Mouse (Mus musculus): ENCODE results near the gene Slc2a4. TPM values are rescaled to one million over a fixed set of nuclear protein-coding genes. Genes with fewer than 3 reads are reported as not detected.

The Slc2a4 gene
- polyA plus RNA-seq, 1 experiment from 2014 or later = 22.1 TPM

- H3K4me1 ChIP-seq = peaks cover 37% of the 10 kb centered on the region
- H3K27me3 ChIP-seq = peaks cover 12% of the 10 kb centered on the region
- H3K36me3 ChIP-seq = peaks cover 18% of the 10 kb centered on the region
- H3K9ac ChIP-seq = peak overlapping the region; percentile 62
- H3K4me2 ChIP-seq = peak overlapping the region; percentile 69
- H3K4me3 ChIP-seq (replicated peaks) = peak overlapping the region; percentile 63
- under 1% methylated on average over 14 of the region's 14 CpGs for WGBS
- ATAC-seq (replicated peaks; ENCODE audit: low FRiP score) = peak; percentile 53
- peak overlapping the region; percentile 94 for H3K27ac ChIP-seq
- no peaks in the 10 kb centered on the region for H3K9me3 ChIP-seq (replicated peaks)
Observed at GRCm38 (mm10) chr11:69948763-69949150, 769 bp upstream of the Slc2a4 start.

- ATAC-seq (replicated peaks; ENCODE audit: low FRiP score) = peak; percentile 54
- Histone ChIP-seq H3K9ac (peak overlapping the region; percentile 62), H3K9me3 (replicated peaks) (no peaks in the 10 kb centered on the region), H3K4me1 (peaks cover 37% of the 10 kb centered on the region), H3K36me3 (peaks cover 28% of the 10 kb centered on the region), H3K27ac (peak overlapping the region; percentile 94), H3K27me3 (peaks cover 9% of the 10 kb centered on the region), H3K4me3 (replicated peaks) (peak overlapping the region; percentile 63), H3K4me2 (peak overlapping the region; percentile 69)
- 2% methylated on average over 29 of the region's 29 CpGs for WGBS
Observed at GRCm38 (mm10) chr11:69947337-69948065, 487 bp downstream of the Slc2a4 start.

GRCm38 (mm10) chr11:69945997-69946891 lies 1.7 kb downstream of the Slc2a4 start:
- H3K27me3 ChIP-seq = peaks cover 3% of the 10 kb centered on the region; the same call in 1 of the 2 replicates
- WGBS = 90% methylated on average over 18 of the region's 18 CpGs
- peak overlapping the region; percentile 69 for H3K4me2 ChIP-seq
- H3K4me1 ChIP-seq = peaks cover 37% of the 10 kb centered on the region
- no peaks in the 10 kb centered on the region for H3K9me3 ChIP-seq (replicated peaks)
- peaks cover 31% of the 10 kb centered on the region for H3K36me3 ChIP-seq
- peak overlapping the region; percentile 63 for H3K4me3 ChIP-seq (replicated peaks)
- H3K27ac ChIP-seq = peak overlapping the region; percentile 94
- ATAC-seq (replicated peaks; ENCODE audit: low FRiP score) = no peak
- peak overlapping the region; percentile 62; the same call in 1 of the 2 replicates for H3K9ac ChIP-seq

GRCm38 (mm10) chr11:69945216-69945615 lies 2.8 kb downstream of the Slc2a4 start:
- Histone ChIP-seq H3K9ac (no peak overlapping the region), H3K4me3 (replicated peaks) (no peak overlapping the region), H3K27me3 (no peaks in the 10 kb centered on the region), H3K27ac (no peak overlapping the region), H3K4me2 (no peak overlapping the region), H3K4me1 (peaks cover 37% of the 10 kb centered on the region), H3K9me3 (replicated peaks) (no peaks in the 10 kb centered on the region), H3K36me3 (peaks cover 33% of the 10 kb centered on the region)
- WGBS = 66% methylated on average over 13 of the region's 13 CpGs
- no peak for ATAC-seq (replicated peaks; ENCODE audit: low FRiP score)

DNA sequence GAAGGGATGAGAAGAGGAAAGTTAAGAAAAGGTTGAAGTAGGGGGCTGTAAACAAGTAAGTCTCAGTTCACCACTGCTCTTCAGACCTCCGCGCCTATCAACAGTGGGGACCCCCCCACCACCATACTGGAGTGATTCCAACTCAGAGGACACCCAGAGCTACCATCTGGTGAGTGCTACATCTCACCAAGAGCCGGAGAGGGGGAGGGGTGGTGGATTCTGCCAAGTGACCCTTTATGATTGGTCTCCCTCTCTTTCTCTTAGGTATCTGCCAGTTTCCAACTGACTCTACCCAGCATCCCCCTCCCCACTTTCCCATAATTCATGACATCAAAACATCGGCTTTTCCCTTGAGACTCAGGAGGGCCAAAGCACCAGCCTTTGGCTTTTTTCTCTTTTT lies 7.0 kb downstream of the Slc2a4 start:
- no peak overlapping the region for H3K9ac ChIP-seq
- H3K4me2 ChIP-seq = no peak overlapping the region
- peaks cover 26% of the 10 kb centered on the region for H3K27me3 ChIP-seq
- peaks cover 40% of the 10 kb centered on the region for H3K4me1 ChIP-seq
- H3K27ac ChIP-seq = no peak overlapping the region
- no peak overlapping the region for H3K4me3 ChIP-seq (replicated peaks)
- no peak for ATAC-seq (replicated peaks; ENCODE audit: low FRiP score)
- H3K9me3 ChIP-seq (replicated peaks) = no peaks in the 10 kb centered on the region
- WGBS = 72% methylated on average over 4 of the region's 4 CpGs
- H3K36me3 ChIP-seq = peaks cover 35% of the 10 kb centered on the region

DNA sequence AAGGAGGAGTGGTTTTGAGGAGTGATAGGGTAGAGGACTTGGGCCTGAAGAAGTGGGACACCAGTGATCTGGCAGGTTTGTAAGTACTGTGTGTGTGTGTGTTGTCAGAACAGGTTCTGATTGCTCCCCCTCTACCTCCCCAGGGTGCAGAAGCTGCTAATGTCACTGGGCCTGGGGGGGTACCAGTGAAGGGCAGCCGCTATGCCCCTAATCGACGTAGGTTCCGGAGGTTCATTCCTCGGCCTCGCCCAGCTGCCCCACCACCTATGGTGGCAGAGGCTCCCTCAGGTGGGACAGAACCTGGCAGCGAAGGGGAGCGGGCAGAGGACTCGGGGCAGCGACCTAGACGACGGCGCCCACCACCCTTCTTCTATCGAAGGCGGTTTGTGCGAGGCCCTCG lies 8.3 kb downstream of the Slc2a4 start:
- Histone ChIP-seq H3K27ac (no peak overlapping the region), H3K4me3 (replicated peaks) (no peak overlapping the region), H3K9ac (no peak overlapping the region), H3K4me1 (peaks cover 45% of the 10 kb centered on the region), H3K36me3 (peaks cover 27% of the 10 kb centered on the region), H3K27me3 (peaks cover 33% of the 10 kb centered on the region), H3K4me2 (no peak overlapping the region), H3K9me3 (replicated peaks) (no peaks in the 10 kb centered on the region)
- 94% methylated on average over 17 of the region's 17 CpGs for WGBS
- no peak for ATAC-seq (replicated peaks; ENCODE audit: low FRiP score)

DNA sequence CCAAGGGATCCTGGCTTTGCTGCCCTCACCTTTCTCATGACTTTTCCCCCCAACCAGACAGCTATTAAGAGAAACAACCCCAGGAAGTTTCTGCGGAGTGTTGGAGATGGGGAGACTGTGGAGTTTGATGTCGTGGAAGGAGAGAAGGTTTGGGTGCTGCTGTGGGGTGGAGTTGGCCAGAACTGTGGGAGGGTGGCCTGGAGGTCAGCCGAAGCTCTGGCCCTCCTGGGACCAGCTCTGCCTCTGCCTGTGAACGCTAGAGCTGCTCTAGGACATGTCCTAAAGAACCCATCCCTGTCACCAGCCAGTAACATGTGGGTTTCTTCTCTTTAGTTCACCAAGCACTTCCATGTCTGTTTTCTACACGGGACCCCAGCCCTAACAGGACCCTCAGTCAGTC lies 8.8 kb downstream of the Slc2a4 start:
- ATAC-seq (replicated peaks; ENCODE audit: low FRiP score) = no peak
- no peak overlapping the region for H3K4me3 ChIP-seq (replicated peaks)
- H3K9ac ChIP-seq = no peak overlapping the region
- 54% methylated on average over 5 of the region's 5 CpGs for WGBS
- H3K36me3 ChIP-seq = peaks cover 22% of the 10 kb centered on the region
- no peak overlapping the region for H3K4me2 ChIP-seq
- peaks cover 34% of the 10 kb centered on the region for H3K27me3 ChIP-seq
- peaks cover 51% of the 10 kb centered on the region for H3K4me1 ChIP-seq
- H3K9me3 ChIP-seq (replicated peaks) = no peaks in the 10 kb centered on the region
- H3K27ac ChIP-seq = no peak overlapping the region

DNA sequence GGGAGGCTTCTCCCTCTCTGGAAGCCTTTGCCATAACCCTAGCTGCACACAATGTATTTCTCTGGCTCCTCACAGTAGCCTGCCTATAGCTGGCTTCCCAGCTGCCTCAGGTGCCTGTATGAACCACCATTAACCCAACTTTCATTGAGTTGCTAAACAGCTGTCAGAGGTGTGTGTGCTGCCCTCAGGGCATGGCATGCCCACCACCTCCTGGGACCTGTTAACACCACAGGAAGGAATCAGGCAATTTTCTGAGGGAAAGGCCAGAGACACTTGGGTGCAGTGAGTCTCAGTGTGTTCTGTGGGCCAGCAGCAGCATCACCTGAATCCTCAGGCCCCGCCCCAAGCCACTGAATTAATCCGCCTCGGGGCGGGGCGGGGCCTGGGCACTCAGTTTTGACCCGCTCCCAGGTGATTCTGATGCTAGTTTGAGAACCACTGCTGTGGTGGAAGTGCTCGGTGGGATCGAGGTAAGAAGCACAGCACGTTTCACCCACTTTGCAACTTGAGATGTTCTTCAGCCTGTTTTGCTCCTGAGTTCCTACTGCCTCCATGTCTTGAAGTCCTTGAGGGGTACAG lies 9.5 kb downstream of the Slc2a4 start:
- 32% methylated on average over 9 of the region's 9 CpGs for WGBS
- Histone ChIP-seq H3K9ac (no peak overlapping the region), H3K27me3 (peaks cover 34% of the 10 kb centered on the region), H3K4me2 (no peak overlapping the region), H3K4me3 (replicated peaks) (no peak overlapping the region), H3K9me3 (replicated peaks) (no peaks in the 10 kb centered on the region), H3K36me3 (peaks cover 16% of the 10 kb centered on the region), H3K4me1 (peaks cover 54% of the 10 kb centered on the region), H3K27ac (0 out of 2 replicates have a peak overlapping the region, but pooled peaks have one; percentile 37)
- no peak for ATAC-seq (replicated peaks; ENCODE audit: low FRiP score)

DNA sequence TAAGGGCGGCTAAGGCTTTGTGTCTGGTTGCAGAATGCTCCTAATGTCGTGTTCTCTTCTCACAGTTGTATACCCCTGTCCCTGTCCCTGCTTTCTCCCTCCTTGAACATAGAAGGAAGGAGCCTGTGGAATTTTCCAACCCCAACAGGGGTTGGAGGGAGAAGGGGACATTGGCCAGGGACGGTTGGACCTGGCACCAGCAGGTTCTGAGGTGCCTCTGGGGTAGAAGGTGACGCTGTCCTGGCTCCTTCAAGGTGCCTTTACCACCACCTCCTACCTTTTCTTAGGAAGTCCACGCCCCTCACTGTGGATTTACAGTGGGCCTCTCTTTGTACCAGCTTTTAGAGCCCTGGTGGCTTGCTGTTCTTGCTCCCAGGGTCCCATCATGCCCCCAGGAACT lies 10.2 kb downstream of the Slc2a4 start:
- H3K4me1 ChIP-seq = peaks cover 54% of the 10 kb centered on the region
- WGBS = 72% methylated on average over 5 of the region's 5 CpGs
- H3K4me3 ChIP-seq (replicated peaks) = no peak overlapping the region
- H3K27me3 ChIP-seq = peaks cover 34% of the 10 kb centered on the region
- no peak overlapping the region for H3K9ac ChIP-seq
- H3K4me2 ChIP-seq = 0 out of 2 replicates have a peak overlapping the region, but pooled peaks have one; percentile 100
- H3K9me3 ChIP-seq (replicated peaks) = no peaks in the 10 kb centered on the region
- ATAC-seq (replicated peaks; ENCODE audit: low FRiP score) = no peak
- H3K27ac ChIP-seq = peak overlapping the region; percentile 37
- H3K36me3 ChIP-seq = peaks cover 11% of the 10 kb centered on the region

- Histone ChIP-seq H3K9ac (no peak overlapping the region), H3K4me3 (replicated peaks) (0 out of 2 replicates have a peak overlapping the region, but pooled peaks have one; percentile 57), H3K4me2 (peak overlapping the region; percentile 100), H3K27ac (peak overlapping the region; percentile 37), H3K27me3 (peaks cover 34% of the 10 kb centered on the region), H3K4me1 (peaks cover 54% of the 10 kb centered on the region), H3K9me3 (replicated peaks) (no peaks in the 10 kb centered on the region), H3K36me3 (peaks cover 7% of the 10 kb centered on the region; the same call in 1 of the 2 replicates)
- ATAC-seq (replicated peaks; ENCODE audit: low FRiP score) = no peak
- 39% methylated on average over 4 of the region's 4 CpGs for WGBS
Observed at GRCm38 (mm10) chr11:69937385-69937784, 10.6 kb downstream of the Slc2a4 start.

DNA sequence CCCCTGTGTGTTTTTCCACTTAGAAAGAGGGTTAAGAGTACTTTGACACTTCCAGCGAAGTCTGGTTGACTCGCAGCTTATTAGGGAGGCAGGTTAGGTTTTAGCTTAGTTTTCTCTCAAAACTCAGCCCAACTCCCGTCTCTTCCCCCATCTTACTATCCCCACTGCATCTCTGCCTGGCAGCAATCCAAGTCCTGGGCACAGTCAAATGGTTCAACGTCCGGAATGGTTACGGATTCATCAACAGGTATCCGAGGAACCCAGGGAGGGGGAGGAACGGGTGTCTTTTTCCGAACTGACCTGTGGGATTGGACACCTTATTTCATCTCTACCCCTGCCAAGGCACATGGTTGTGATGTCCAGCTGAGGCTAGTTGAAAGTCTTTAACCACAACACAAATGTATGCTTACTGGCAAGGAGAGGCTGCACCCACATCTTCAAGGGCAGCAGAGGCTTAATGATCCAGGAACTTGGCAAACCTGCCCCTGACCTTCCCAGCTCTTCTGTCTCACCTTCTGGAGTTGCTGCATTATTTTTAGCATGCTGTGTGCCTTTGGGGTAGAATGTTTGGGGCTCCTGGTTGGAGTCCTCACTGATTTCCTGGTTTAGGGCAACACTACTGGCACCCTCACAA lies 11.2 kb downstream of the Slc2a4 start:
- peak overlapping the region; percentile 57 for H3K4me3 ChIP-seq (replicated peaks)
- WGBS = 25% methylated on average over 9 of the region's 9 CpGs
- H3K4me1 ChIP-seq = peaks cover 54% of the 10 kb centered on the region
- H3K4me2 ChIP-seq = peak overlapping the region; percentile 100
- no peaks in the 10 kb centered on the region for H3K9me3 ChIP-seq (replicated peaks)
- H3K9ac ChIP-seq = no peak overlapping the region
- 0 out of 2 replicates have a peak, but pooled peaks cover 7% of the 10 kb centered on the region for H3K36me3 ChIP-seq
- H3K27me3 ChIP-seq = peaks cover 34% of the 10 kb centered on the region
- peak overlapping the region; percentile 11; the same call in 1 of the 2 replicates for H3K27ac ChIP-seq
- no peak for ATAC-seq (replicated peaks; ENCODE audit: low FRiP score)

Measured in kidney, embryonic 15.5 days (tissue).